Mouse (Mus musculus): ENCODE measurements at regions not wholly inside any gene's neighbourhood (a gene's known extent, or its start where the extent isn't known, plus 50 kb on each side); places are given as distances from the start of the nearest gene placed in this dataset.

GRCm38 (mm10) chr7:64057873-64058272 is 95.8 kb upstream of the Trpm1 start:
- no peaks in the 10 kb centered on the region for H3K27me3 ChIP-seq
- ATAC-seq (ENCODE audit: borderline replicate concordance, extremely low read depth, low FRiP score, low TSS enrichment): peak; percentile 64; the same call in 1 of the 2 replicates
- no peaks in the 10 kb centered on the region for H3K9me3 ChIP-seq
- H3K4me2 ChIP-seq: no peak overlapping the region
- no peak overlapping the region for H3K9ac ChIP-seq
- no peak overlapping the region for H3K27ac ChIP-seq
- 42% methylated on average over 4 of the region's 4 CpGs for WGBS
- no peaks in the 10 kb centered on the region for H3K4me1 ChIP-seq
- no peaks in the 10 kb centered on the region for H3K36me3 ChIP-seq
- H3K4me3 ChIP-seq: no peak overlapping the region

- Histone ChIP-seq H3K27ac (no peak overlapping the region), H3K4me3 (no peak overlapping the region), H3K27me3 (no peaks in the 10 kb centered on the region), H3K9ac (no peak overlapping the region), H3K36me3 (no peaks in the 10 kb centered on the region), H3K9me3 (no peaks in the 10 kb centered on the region), H3K4me1 (no peaks in the 10 kb centered on the region), H3K4me2 (no peak overlapping the region)
- WGBS: 70% methylated on average over 3 of the region's 3 CpGs
- no peak for ATAC-seq (ENCODE audit: borderline replicate concordance, extremely low read depth, low FRiP score, low TSS enrichment)
Measured at GRCm38 (mm10) chr7:64056498-64056897, 97.1 kb upstream of the Trpm1 start.

DNA sequence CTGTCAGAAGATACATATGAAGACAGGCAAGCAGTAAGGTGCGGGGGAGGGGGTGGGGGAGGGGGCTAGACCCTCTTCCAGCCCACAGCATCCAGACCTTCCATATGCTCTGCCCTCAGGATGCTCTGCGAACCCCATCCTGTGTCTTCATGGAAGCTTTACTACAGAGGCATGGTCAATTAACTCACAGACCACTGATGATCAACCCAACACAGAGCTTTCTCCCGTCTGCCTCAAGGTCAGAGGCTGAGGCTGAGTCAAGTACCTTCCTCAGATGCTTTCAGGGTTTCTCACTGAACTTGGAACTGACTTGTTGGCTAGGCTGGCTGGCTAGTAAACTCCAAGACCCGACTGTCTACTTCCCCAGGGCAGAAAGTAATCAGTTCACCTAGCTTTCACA is 98.6 kb upstream of the Trpm1 start:
- Histone ChIP-seq H3K27ac (no peak overlapping the region), H3K9me3 (no peaks in the 10 kb centered on the region), H3K4me1 (no peaks in the 10 kb centered on the region), H3K27me3 (no peaks in the 10 kb centered on the region), H3K9ac (no peak overlapping the region), H3K4me3 (no peak overlapping the region), H3K4me2 (no peak overlapping the region), H3K36me3 (no peaks in the 10 kb centered on the region)
- no peak for ATAC-seq (ENCODE audit: borderline replicate concordance, extremely low read depth, low FRiP score, low TSS enrichment)
- WGBS: 87% methylated on average over 4 of the region's 4 CpGs

GRCm38 (mm10) chr7:64053766-64054165 is 99.9 kb upstream of the Trpm1 start:
- Histone ChIP-seq H3K36me3 (no peaks in the 10 kb centered on the region), H3K27ac (no peak overlapping the region), H3K4me3 (no peak overlapping the region), H3K4me2 (no peak overlapping the region), H3K9ac (no peak overlapping the region), H3K27me3 (no peaks in the 10 kb centered on the region), H3K4me1 (peaks cover 9% of the 10 kb centered on the region), H3K9me3 (no peaks in the 10 kb centered on the region)
- WGBS: 56% methylated on average over 12 of the region's 12 CpGs
- ATAC-seq (ENCODE audit: borderline replicate concordance, extremely low read depth, low FRiP score, low TSS enrichment): no peak

GRCm38 (mm10) chr7:64052400-64052799 is 101.2 kb upstream of the Trpm1 start:
- 88% methylated on average over 9 of the region's 9 CpGs for WGBS
- Histone ChIP-seq H3K36me3 (no peaks in the 10 kb centered on the region), H3K4me1 (peaks cover 16% of the 10 kb centered on the region), H3K27me3 (no peaks in the 10 kb centered on the region), H3K4me3 (no peak overlapping the region), H3K9ac (no peak overlapping the region), H3K9me3 (no peaks in the 10 kb centered on the region), H3K4me2 (no peak overlapping the region), H3K27ac (no peak overlapping the region)
- no peak for ATAC-seq (ENCODE audit: borderline replicate concordance, extremely low read depth, low FRiP score, low TSS enrichment)

GRCm38 (mm10) chr7:64050826-64051401 is 102.7 kb upstream of the Trpm1 start:
- no peak overlapping the region for H3K4me2 ChIP-seq
- 82% methylated on average over 3 of the region's 3 CpGs for WGBS
- peaks cover 16% of the 10 kb centered on the region for H3K4me1 ChIP-seq
- no peaks in the 10 kb centered on the region for H3K27me3 ChIP-seq
- no peak for ATAC-seq (ENCODE audit: borderline replicate concordance, extremely low read depth, low FRiP score, low TSS enrichment)
- H3K36me3 ChIP-seq: no peaks in the 10 kb centered on the region
- H3K4me3 ChIP-seq: no peak overlapping the region
- H3K27ac ChIP-seq: no peak overlapping the region
- H3K9me3 ChIP-seq: no peaks in the 10 kb centered on the region
- no peak overlapping the region for H3K9ac ChIP-seq

DNA sequence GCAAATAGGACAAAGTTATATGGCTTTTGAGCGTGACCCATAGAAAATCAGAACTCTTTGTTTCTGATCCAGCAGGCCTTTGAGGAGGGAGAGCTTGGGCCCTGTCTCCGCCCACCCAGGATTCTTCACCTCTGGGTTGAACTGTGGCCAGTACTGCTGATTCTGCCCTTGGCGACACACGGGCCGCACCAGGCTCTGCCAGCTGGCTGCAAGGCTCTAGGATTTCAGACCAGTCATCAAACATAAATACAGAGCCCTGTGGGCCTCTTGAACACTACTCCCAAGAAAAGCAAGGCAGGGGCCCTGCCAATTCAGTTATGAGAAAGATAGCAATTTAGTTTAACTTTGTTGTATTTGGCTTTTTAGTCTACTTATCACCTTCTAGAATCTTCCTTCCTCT is 103.4 kb upstream of the Trpm1 start:
- Histone ChIP-seq H3K4me3 (no peak overlapping the region), H3K27me3 (no peaks in the 10 kb centered on the region), H3K4me1 (peaks cover 16% of the 10 kb centered on the region), H3K9me3 (no peaks in the 10 kb centered on the region), H3K4me2 (no peak overlapping the region), H3K9ac (no peak overlapping the region), H3K27ac (no peak overlapping the region), H3K36me3 (no peaks in the 10 kb centered on the region)
- ATAC-seq (ENCODE audit: borderline replicate concordance, extremely low read depth, low FRiP score, low TSS enrichment): no peak
- 68% methylated on average over 5 of the region's 5 CpGs for WGBS

- Histone ChIP-seq H3K36me3 (no peaks in the 10 kb centered on the region), H3K27ac (no peak overlapping the region), H3K4me2 (peak overlapping the region; percentile 88), H3K9ac (no peak overlapping the region), H3K27me3 (no peaks in the 10 kb centered on the region), H3K9me3 (no peaks in the 10 kb centered on the region), H3K4me1 (peaks cover 16% of the 10 kb centered on the region), H3K4me3 (no peak overlapping the region)
- WGBS: 46% methylated on average over 11 of the region's 11 CpGs
- ATAC-seq (ENCODE audit: borderline replicate concordance, extremely low read depth, low FRiP score, low TSS enrichment): peak; percentile 36; the same call in 1 of the 2 replicates
Measured at GRCm38 (mm10) chr7:64049183-64049965, 104.3 kb upstream of the Trpm1 start.

DNA sequence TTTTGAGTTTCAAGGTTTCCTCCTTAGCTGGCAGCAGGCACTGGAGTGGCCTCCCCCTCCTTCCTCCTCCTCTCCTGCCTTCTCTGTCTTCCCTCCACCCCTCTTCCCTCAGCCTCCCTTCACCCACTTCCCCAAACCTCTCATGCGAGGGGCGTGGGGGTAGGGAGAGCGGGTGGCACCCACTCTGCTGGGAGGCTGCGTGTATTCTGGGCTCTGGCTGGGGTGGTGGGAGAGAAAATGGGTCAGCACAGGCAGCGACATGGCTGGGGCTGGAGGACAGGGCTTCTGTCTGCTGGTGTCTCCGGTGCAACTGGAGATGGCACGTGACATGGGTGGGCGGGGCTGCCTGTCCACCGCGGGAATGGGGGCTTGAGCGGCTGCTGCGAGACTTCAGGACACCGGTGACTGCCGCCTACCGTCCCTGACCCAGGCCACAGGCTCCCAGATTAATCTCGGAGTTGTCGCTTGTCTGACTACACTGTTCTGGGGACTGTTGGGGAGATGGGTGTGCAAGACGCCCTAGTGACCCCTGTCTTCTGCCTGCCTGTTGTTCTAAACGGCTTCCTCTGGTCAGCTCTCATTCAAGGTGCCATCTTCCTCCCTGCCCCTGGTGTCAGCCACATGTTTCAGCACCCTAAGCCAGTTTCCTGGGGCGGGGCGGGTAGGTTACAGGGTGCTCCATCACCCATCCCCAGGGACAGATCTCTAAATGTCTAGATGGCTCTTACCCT is 105.0 kb upstream of the Trpm1 start:
- Histone ChIP-seq H3K9ac (peak overlapping the region; percentile 62), H3K9me3 (no peaks in the 10 kb centered on the region), H3K4me3 (peak overlapping the region; percentile 46), H3K4me1 (peaks cover 16% of the 10 kb centered on the region), H3K36me3 (no peaks in the 10 kb centered on the region), H3K27ac (0 out of 2 replicates have a peak overlapping the region, but pooled peaks have one; percentile 49), H3K4me2 (peak overlapping the region; percentile 88), H3K27me3 (no peaks in the 10 kb centered on the region)
- 3% methylated on average over 21 of the region's 21 CpGs for WGBS
- peak; percentile 92 for ATAC-seq (ENCODE audit: borderline replicate concordance, extremely low read depth, low FRiP score, low TSS enrichment)

DNA sequence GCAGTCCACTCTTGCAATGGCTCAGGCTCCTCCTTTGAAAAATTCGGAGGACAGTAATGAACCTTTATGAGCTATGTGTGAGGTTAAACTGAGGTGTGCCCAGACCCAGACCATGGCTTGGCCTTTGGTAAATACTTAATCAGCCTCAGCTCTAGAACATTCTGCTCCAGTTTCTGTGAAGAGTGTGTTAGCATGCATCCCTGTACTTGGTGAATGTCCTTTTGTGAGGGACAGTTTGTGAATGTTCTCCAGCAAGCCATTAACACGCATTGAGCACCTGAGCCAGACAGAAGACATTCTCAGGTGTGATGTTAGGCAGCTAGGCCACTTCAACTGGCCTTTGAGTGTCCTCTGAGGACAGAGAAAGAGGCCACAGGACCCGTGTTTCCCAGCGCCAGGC is 105.8 kb upstream of the Trpm1 start:
- H3K4me2 ChIP-seq: peak overlapping the region; percentile 88
- H3K27me3 ChIP-seq: no peaks in the 10 kb centered on the region
- no peaks in the 10 kb centered on the region for H3K36me3 ChIP-seq
- H3K4me3 ChIP-seq: no peak overlapping the region
- WGBS: 59% methylated on average over 4 of the region's 4 CpGs
- ATAC-seq (ENCODE audit: borderline replicate concordance, extremely low read depth, low FRiP score, low TSS enrichment): no peak
- H3K4me1 ChIP-seq: peaks cover 16% of the 10 kb centered on the region
- H3K9ac ChIP-seq: no peak overlapping the region
- H3K27ac ChIP-seq: 0 out of 2 replicates have a peak overlapping the region, but pooled peaks have one; percentile 49
- no peaks in the 10 kb centered on the region for H3K9me3 ChIP-seq

- Histone ChIP-seq H3K4me2 (no peak overlapping the region), H3K9ac (no peak overlapping the region), H3K4me1 (peaks cover 16% of the 10 kb centered on the region), H3K27ac (no peak overlapping the region), H3K4me3 (no peak overlapping the region), H3K9me3 (no peaks in the 10 kb centered on the region), H3K27me3 (no peaks in the 10 kb centered on the region), H3K36me3 (no peaks in the 10 kb centered on the region)
- WGBS: 77% methylated on average over 3 of the region's 3 CpGs
- ATAC-seq (ENCODE audit: borderline replicate concordance, extremely low read depth, low FRiP score, low TSS enrichment): no peak
Measured at GRCm38 (mm10) chr7:64045292-64045691, 106.6 kb upstream of the Klf13 start.

DNA sequence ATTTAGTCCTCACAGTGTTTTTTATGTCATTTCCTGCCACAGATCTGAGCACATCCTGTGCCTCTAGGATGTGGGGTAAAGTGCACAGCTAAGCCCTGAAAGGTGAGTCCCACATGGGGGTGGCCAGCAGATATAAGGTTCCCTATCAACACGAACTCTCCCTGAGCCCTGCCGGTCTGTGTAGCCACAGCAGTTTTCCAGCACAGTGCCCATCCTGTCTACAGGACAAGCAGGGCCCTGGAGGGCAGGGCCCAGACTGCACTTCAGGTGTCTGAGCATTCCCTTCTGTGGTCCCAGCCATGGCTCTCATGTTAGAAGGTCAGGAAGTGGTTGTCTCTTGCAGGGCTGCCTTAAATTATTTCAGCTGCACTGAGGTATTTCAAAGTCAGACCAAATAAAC is 104.3 kb upstream of the Klf13 start:
- 56% methylated on average over 2 of the region's 2 CpGs for WGBS
- H3K27ac ChIP-seq: no peak overlapping the region
- H3K27me3 ChIP-seq: no peaks in the 10 kb centered on the region
- no peak overlapping the region for H3K4me2 ChIP-seq
- no peak overlapping the region for H3K4me3 ChIP-seq
- no peak overlapping the region for H3K9ac ChIP-seq
- H3K9me3 ChIP-seq: no peaks in the 10 kb centered on the region
- no peaks in the 10 kb centered on the region for H3K36me3 ChIP-seq
- H3K4me1 ChIP-seq: peaks cover under 1% of the 10 kb centered on the region; the same call in 1 of the 2 replicates
- ATAC-seq (ENCODE audit: borderline replicate concordance, extremely low read depth, low FRiP score, low TSS enrichment): no peak

Data from lung, embryonic 15.5 days (tissue).